Mouse (Mus musculus) spleen, adult 2 months (tissue): ENCODE results near the gene Rasgef1b.

Experiments used
- CTCF ChIP-seq: fragments of 200-500 bp; IDR thresholded peaks from 2 replicates; pipeline ENCODE4 v1.5.1; 2011; ENCODE audit warnings: mild to moderate bottlenecking, inconsistent platforms; ENCODE audit not compliant: insufficient read depth, insufficient read length, insufficient replicate concordance; ENCODE audit errors: extremely low read depth
- POLR2A ChIP-seq: fragments of 200-500 bp; IDR thresholded peaks from 2 replicates; pipeline ENCODE4 v1.6.1; 2011; ENCODE audit warnings: low read depth, low read length, inconsistent platforms

DNA sequence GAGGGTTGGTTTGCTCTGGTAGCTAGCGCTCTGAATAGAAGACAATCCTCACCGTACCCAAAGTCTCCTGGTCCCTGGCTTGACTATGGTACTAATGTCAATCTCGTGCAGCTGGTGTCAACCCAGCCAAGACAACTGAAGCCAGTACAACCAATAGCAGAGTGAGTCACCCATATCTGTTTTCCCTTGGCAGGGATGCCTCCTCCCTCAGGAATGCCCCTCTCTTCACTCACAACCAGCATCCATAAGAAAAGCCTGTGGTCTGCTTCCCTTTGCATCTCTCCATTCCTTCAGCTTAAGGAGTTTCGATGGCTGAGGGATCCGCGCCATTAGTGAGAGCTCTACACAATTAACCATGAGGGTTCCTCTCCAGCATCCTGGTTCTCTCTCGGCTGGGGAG, 246.8 kb downstream of the Rasgef1b start:
- TF ChIP-seq POLR2A (no peak), CTCF (no peak)
